Mouse (Mus musculus) CD4-positive, CD25-positive, alpha-beta regulatory T cell, adult 4 months (primary cell): ENCODE measurements around the gene Ptprd. TPM values are rescaled to one million over a fixed set of nuclear protein-coding genes. Genes with fewer than 3 reads are reported as not detected.
"Not testable (repeated sequence)": the region's sequence is repeated elsewhere in the genome, so short reads cannot be mapped to it uniquely, and the experiment has no call there.

ENCODE experiments used
- ATAC-seq: one replicate; pipeline ENCODE4 v1.8.0; 2017
- polyA plus RNA-seq, 2 experiments: library from polyadenylated mRNA; unstranded; fragments of 100-300 nt; shearing (Covaris generic); gene quantifications; one replicate each; pipeline ENCODE4 v1.2.1; 2017

Ptprd gene
- polyA plus RNA-seq, 2 experiments from 2014 or later = 0.39 TPM; not detected in 1

DNA sequence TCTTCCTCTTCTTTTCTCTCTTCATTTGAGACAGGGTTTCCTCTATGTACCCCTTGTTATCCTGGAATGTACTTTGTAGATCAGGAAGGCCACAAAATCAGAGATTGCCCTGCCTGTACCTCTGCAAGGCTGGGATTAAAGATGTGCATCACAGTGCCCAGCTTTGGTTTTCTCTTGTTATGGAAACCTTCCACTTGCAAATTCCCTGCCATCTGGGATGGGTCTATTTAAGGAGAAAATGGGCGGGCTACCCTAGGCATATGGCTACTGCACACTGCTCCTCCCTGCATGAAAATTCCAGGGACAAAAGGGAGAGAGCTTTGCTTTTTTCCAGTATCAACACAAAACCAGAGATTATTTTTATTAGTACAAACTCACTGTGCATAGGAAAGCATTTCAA, 2036.7 kb downstream of the Ptprd start:
- no peak for ATAC-seq

DNA sequence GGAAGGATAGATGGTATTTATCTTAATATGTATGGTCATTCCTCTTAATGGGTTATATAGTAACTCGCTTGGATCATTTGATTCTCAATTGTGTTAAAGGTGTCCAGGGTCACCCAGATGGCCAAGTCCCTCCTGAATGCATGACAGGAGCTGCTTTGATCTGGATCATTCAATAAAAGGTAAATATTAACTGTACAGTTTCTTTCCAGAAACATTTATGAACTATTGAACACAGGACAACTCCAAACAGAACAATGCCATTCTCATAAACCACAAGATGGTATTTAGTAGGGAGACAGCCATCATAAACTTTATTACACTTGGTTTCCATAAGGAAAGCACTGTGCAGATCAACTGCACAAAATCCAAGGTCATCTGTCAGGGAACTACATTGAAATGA, 2056.0 kb downstream of the Ptprd start:
- no peak for ATAC-seq

DNA sequence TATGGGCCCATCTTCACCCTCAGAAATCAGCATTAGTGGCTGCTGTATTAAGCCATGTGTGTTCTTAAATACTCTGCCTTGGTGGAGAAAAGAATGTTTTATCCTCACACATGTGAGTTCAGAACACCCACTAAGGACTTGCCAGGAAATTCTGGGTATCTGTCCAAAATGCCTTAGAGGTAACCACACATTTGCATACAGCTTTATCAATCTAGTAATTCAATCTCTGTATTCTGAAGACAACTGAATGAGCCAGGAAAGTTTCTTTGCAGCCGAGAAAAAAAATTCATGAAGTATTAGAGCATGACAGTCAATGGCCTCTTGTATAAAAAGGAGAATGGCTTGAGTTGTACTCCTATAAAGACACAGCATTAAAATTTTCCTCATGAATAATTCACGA, 2057.6 kb downstream of the Ptprd start:
- ATAC-seq = no peak

DNA sequence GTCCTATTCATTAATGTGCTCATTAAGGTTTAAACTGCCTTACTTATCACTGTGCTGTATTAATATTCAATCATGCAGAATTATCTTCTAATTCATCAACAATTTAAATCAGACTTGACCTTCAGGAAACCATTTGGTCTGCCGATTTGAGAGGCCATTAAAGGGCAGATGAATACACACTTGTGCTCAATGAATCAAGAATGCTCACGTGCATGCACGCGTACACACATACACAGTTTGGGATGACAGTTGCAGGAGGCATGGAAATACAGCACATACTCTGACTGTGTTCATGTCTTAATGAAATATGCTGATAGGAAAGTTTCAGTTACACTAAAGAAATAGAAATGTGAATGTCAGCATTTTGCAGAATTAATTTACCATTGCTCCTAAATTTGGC, 2066.8 kb downstream of the Ptprd start:
- ATAC-seq = no peak

DNA sequence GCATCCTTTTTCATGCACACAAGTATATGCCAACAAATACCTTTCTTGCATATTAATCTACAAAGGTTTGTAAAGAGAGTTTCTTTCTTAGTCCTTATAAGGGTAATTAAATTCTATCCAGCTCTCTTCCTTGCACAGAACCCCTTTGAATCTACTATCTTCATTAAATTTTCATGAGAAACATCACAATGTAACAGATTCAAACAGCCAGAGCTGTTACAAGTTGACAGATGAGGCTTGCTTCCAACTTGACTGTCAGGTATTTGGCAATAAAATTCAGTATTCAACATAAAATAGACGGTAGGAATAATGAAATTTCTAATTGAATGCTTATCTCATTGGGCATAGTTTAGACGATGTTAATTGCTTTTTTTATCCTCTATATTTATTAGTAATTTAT, 2067.4 kb downstream of the Ptprd start:
- ATAC-seq = no peak

DNA sequence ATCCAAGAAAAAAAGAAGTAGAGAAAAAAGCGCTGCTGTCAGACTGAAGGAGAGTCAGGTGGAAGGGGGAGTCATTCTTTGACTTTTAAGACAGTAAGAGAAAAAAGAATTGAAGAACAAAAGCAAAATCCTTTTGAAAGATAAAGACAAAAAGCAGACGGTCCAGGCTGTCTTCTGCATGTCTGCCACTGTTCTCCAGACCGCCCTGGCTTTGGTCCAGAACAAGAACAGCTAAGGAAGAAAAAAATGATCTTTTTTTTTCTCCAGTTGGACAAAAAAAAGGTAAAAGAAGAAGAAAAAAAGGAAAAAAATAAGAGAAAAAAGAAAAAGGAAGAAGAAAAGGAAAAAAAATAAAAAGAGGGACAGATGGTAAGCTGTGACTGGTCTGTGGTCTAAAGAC, 2073.9 kb downstream of the Ptprd start:
- ATAC-seq = no peak

DNA sequence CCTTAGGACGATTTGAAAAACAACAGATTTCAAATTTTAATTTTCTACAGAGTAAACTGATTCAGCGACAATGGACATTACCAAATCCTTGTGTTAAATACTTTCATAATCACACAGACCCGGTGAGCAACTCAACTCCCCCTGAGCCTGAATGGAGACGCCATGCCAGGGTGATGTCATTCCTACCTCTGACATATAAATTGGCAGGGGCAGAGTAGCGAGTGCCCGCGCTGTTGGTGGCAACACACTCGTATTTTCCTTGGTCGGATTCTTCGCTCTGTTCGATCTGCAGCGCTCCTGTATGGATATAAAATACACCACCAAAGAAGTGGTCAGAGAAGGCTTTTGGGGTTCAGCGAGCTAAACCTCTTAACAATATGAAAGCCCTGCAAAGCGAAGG, 2075.1 kb downstream of the Ptprd start:
- ATAC-seq = no peak

DNA sequence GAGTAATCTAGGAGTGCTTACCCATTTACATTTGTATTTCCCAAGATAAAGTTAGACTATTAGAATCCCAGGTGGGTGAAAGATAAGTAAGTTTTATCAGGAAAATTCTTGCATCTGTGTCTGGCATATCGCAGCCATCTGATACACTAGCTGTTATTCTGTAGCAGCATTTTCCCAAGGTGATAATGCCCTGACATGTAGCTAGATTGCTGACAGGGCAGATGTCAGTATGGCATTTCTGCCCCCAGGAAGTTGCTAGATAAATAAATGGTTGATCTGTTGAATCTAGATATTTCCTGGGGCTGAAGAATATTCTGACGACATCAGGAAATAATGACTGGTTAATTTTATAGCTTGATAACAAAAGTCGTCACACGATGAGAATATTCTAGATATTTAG, 2119.9 kb downstream of the Ptprd start:
- ATAC-seq = no peak

DNA sequence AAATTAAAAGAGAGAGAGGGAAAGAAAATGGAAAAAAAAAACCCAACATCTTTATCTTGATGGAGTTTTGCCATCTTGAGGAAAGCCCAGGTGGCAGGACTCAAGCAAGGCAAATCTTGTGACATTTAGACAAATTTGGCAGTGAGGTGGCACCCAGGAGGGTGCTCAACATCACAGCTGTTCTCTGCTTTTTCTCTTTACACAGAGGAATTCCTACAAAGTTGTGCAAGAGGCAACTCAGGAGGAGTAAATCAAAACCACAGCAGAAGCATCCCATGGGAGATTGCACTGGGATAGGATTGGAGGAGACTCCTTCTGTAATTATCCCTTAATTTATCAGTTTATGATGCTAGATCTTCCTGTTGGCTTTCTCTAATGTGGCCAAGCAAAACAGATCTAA, 2121.9 kb downstream of the Ptprd start:
- ATAC-seq = no peak

DNA sequence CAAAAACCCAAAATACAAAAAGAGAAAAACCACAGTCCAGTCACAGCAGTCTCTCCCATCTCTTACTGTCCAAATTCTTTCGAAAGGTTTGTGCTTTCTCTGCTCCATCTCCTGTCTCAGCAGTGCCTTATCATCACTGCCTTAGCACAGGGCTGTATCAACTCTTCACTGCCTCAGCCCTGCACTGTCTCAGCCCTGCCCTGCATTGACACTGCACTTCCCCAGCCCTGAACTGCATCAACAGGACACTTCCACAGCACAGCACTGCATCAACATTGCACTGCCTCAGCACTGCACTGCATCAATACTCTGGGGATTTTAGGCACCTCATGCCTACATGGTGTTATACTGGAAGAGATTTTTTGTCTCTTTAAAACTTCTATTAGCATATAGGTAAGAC, 2135.7 kb downstream of the Ptprd start:
- no peak for ATAC-seq

DNA sequence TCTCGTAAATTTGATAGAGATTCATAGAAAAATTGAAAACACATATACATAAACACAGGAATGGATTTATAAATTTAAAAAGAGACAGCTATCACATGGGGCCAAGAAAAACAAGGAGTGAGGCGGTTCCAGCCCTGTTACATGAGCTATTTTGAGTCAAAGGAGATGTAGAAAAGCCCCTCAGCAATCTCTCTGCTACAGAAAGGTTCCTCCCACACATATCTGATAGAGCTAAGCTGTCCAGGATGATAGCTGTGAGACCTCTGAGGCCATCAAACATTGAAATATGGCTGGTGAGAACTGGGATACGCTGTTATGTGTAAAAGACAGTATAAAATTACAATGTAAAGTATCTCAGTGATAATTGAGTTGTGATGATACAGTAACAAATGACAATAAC, 2138.5 kb downstream of the Ptprd start:
- no peak for ATAC-seq

DNA sequence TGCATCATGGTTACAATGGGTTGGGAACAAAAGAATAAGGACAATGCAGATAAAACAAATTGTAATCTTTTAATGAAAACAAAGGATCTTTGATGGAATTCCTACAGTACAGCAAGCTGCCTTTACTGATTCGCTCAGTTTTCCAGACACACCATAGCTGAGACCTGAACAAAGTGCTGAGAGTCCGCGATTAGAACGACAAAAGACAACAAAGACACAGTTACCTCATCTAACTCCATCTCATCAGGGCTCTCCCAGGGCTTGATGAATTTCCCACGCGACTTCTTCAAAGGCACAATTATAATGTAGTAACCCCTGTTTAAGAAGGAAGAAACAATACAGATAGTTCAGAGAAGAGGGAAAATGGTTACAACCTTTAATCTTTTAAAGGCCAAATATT, 2140.0 kb downstream of the Ptprd start:
- ATAC-seq = no peak

DNA sequence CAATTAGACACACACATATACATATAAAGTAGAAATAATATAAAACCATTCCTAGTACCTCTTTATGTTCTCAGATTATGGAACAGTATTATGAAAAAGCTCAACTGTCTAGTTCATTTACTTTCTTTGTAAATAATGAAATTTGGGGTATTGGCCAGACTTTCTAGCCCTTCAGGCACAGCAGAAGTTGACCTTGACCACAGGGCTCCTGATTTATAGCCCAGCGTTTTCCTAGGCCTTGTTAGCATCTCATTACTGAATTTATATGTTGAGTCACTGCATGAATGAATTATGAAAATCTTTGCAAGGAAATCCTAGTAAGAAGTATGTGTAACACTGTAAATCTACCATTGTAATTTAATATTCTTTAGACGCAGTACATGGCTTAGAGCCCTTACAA, 2154.9 kb downstream of the Ptprd start:
- ATAC-seq = no peak

DNA sequence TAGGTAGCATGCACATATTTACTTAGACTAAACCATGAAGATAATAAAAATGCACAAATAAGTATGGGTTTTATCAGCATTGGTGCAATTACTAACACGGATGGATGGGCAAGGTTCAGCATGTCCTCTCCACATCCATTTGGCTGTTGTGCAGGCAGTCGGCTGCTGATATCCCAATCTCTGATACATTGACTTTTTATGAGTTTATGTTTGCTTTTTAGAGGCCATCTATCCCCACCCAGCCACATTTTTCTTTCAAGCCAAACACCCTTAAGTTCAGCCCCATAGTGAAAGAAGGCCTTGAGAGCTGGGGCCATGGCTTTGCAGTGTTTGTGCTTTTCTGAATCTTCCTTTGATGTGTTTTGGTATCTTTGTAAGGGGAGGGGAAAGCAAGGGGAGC, 2166.1 kb downstream of the Ptprd start:
- no peak for ATAC-seq

DNA sequence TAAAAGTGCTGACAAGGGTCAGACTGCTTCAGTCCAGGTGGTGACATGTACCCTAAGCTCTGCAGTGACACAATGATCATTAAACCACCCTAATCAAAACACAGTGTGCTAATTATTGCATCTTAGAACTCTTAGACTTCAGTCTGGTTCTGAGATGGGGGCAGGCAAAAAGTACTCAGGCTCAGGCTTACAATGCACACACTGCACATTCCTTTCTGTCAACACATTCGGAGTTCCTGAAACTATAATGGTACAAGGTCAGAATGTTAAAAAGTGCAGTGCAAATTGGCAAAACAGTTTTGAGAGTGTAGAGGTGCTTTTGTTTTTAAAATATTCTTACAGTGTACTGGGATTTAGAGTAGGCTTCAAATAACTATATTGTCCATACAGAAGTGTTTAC, 2167.0 kb downstream of the Ptprd start:
- no peak for ATAC-seq

DNA sequence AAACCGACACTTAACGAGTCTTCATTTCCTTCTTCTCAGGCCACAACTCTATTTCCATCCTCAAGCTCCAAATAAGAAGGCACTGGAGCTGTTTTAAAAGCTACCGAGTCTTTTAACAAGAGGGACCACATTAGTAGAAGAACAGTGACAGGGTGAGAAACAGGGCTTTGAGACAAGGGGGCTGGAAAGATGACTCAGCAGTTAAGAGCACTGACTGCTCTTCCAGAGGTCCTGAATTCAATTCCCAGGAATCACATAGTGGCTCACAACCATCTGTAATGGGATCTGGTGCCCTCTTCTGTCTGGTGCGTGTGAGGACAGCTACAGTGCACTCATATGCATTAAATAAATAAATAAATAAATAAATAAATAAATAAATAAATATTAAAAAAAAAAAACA, 2174.6 kb downstream of the Ptprd start:
- not testable (repeated sequence) for ATAC-seq

DNA sequence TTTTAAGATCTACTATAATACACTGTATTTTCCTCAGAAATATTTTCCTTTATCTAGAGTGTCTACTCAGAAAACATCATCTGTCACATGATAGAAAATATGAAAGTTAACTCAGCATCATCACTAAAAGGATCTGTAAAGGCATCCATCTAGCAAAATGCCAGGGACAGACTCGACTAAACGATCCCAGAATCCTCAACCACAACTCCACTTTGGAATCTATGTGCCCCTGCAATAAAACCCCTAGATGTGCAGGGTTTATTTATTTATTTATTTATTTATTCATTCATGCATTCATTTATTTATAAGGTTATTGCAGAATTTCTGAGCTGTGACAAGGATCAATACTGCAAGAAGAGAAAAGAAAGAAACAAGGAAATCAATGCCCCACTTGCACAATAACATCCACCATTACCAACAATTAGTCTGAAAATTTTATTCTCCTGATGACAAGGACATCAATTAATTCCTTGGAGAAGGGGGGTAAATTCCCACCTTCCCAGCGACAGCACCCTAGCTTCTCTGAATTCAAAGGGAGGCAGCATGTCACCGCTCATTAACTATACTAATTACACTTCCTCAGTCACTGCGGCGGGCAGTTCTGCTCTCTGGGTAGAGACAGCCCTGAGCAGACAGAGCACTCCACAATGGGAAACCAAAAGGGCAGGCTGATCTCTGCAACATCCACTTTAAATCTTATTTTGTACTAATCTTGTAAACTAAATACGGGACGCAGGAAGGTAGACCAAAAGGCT, 2186.0 kb downstream of the Ptprd start:
- ATAC-seq = no peak

DNA sequence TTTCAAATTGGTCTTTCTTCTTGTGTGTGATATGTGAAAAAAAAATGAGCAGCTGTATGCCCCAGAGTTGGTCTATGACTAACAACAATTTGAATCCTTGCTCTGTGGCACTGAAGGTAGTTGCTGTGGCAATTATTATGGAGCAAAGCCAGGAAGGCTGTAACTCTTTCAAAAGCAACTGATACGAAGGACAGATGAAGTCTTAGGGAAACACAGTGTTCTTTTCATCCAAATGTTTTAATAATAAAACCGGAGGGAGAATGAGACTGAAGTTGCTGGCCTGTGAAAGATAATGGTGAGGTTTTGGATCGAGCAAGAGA, 2187.3 kb downstream of the Ptprd start:
- ATAC-seq = no peak

DNA sequence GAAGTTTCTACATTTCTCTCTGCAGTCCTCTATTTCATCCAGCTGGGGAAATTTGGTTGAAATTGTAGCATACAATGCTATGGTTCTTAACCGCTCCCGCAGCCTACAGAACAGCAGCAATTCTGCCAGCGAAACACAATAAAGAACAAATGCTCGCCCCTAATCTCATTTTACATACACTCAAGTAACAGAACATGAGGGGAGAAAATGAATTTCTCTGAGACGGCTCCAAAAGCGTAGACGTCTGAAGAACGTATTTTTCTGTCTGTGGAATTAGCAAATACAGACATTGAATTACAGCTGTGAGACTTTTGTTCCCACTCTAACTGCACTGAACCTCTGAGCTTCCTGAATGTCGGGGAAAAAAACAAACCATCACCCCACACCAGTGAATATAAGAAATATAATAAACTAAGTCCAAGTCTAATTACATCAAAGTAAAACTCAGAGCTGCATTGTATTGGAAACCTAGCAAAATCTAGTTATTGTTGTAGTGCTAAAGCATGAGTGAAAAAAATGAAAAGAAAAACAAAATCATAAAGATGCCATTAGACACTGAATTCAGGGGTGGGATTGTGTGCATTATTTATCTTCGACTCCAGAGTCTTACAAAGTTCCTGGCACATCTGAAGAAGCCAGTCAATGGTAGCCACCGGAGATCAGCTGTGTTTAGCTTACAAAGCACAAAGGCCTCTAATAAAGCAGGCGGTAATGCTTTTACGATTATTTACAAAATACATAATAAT, 2187.8 kb downstream of the Ptprd start:
- no peak for ATAC-seq

DNA sequence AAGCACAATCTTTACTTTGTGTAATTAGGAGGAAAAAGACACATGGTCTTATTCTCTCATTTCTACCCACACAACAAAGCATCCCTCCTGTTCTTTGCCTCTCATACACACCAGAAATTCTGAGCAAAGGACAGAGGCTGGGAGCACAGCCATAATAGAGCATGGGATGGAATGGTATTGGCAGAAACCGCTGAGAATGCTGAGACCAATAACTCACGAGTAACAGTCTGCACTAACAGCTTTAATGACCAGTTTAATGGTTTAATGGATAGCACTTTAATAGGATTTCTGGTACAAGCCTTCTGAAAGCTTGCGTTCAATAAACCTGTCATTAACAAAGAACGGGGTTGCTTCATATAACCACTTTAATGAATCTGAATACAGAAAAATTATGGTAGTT, 2190.1 kb downstream of the Ptprd start:
- no peak for ATAC-seq

DNA sequence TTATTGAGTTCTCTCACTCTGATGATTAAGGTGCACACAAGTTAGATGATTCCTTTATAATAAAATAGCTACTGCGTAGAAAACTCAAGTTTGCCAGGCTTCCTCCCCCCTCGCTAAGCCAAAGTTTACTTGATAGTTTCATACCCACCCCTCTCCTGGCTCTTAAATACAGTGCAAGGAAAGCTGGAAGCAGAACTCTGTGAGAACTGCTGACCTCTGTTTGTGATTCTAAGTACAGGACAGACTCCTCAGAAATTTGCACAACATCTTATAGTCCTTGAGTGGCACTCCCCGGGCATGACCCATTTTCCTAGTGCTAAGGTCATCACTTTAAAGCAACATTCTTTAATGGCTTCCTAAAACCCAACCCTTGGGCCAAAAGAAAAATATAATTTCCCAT, 2196.7 kb downstream of the Ptprd start:
- ATAC-seq = no peak

DNA sequence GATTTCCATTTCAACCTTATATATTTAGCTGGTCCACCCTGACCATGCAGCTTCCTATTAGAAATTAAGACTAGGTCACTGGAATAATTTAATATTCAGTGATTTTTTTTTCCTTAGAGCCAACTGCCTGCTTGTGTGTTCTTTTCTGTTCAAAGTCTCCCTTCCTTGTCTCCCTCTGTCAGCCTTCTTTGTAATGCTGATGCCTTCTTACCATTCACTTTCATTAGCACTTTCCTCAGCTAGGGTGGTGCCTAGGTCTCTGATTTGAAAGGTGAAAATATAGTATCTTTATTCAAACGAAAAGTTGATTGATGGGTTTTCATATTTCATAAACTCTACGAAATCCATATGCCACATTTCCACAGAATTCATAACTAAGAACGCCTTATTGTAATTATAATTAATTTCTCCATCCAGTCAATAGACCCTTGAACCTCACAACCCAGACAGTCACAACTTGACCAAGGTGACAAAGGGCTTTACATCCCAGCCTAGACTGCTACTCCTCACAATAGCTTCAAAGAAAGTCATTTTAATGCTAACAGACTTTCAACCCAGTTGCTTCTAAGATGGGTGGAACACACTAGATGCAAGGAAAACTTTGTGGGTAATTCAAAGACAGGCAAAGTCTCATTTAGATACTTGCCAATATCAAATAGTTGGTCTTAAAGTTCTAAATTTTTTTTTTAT, 2197.5 kb downstream of the Ptprd start:
- no peak for ATAC-seq

DNA sequence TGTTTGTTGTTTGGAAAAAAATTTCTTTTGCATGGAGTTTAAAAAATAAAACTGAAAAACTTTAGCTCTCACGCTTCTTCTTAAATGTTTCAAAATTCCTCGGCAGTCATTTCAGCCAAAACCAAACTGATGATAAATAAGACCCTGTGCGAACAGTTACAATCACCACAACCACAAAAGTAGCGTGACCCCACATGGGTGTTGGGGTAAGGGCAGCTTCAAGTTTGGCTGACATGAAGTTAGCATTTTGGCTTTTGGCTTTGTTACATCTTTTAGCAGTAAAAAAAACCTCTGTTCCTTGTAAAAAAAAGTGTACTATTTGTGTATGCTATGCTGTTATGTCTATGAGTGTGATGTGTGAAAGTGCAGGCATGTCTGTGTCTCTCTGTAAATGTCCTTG, 2203.2 kb downstream of the Ptprd start:
- no peak for ATAC-seq

DNA sequence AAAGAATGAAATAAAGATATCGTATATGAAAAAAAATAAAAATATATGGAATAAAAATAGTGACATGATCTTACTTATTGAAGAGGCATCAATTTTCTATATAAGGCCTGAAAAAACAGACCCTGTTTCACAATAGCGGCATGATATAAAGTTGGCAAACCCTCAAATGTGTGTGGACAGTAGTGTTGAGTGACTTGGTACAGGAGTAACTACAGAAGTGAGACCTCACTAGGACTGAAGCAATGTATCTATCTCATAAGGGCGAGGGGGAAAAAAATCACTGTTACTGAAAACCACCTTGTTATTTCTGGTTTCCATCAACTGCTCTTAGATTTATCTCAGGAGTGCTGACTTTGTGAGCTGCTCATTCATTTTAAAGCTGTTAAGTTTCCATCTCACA, 2204.5 kb downstream of the Ptprd start:
- ATAC-seq = no peak
